Mouse (Mus musculus): Measurements from ENCODE around the gene Nomo1.

Nomo1 gene

GRCm38 (mm10) chr7:46033109-46033869 is at the start of gene Nomo1:
Gene Nomo1 (plus strand): TSS chr7:46033698.
- in situ Hi-C loops (cut with MboI; ENCODE audit: unreplicated experiment in 2 of 2) = no loop called here

GRCm38 (mm10) chr7:45986893-45987292 is 46.6 kb upstream of the Nomo1 start:
- in situ Hi-C loops (cut with MboI; ENCODE audit: unreplicated experiment in 2 of 2) = no loop called here

- in situ Hi-C loops (cut with MboI; ENCODE audit: unreplicated experiment in 2 of 2) = no loop called here
These were observed 45.2 kb upstream of the Nomo1 start for GRCm38 (mm10) chr7:45988344-45988743.

GRCm38 (mm10) chr7:45992470-45992869 is 41.0 kb upstream of the Nomo1 start:
- in situ Hi-C loops (cut with MboI; ENCODE audit: unreplicated experiment in 2 of 2) = loop anchor here in 1 of 2 experiments (5.0 kb wide), 1 partner anchor 35 kb away; no protein-coding TSS in a partner anchor

- in situ Hi-C loops (cut with MboI; ENCODE audit: unreplicated experiment in 2 of 2) = no loop called here
These were observed 32.9 kb upstream of the Nomo1 start for GRCm38 (mm10) chr7:46000577-46000976.

- in situ Hi-C loops (cut with MboI; ENCODE audit: unreplicated experiment in 2 of 2) = no loop called here
These were observed 30.8 kb upstream of the Nomo1 start for GRCm38 (mm10) chr7:46002748-46003147.

- in situ Hi-C loops (cut with MboI; ENCODE audit: unreplicated experiment in 2 of 2) = loop anchor here (5.0 kb wide), 2 partner anchors 137 to 272 kb away; partner anchors contain the start of gene Kdelr1 (in 1 of the 2)
These were observed 23.9 kb upstream of the Nomo1 start for GRCm38 (mm10) chr7:46009578-46009977.

- in situ Hi-C loops (cut with MboI; ENCODE audit: unreplicated experiment in 2 of 2) = loop anchor here (5.0 to 10.0 kb wide), 2 partner anchors 70 to 137 kb away; partner anchors contain the start of genes Grin2d (in 1 of the 2) and Kdelr1 (in 1 of the 2)
These were observed 21.4 kb upstream of the Nomo1 start for GRCm38 (mm10) chr7:46012121-46012520.

GRCm38 (mm10) chr7:46013266-46014010 is 20.1 kb upstream of the Nomo1 start:
- in situ Hi-C loops (cut with MboI; ENCODE audit: unreplicated experiment in 2 of 2) = loop anchor here (5.0 to 10.0 kb wide), 2 partner anchors 71 to 139 kb away; partner anchors contain the start of genes Grin2d (in 1 of the 2) and Kdelr1 (in 1 of the 2)

GRCm38 (mm10) chr7:46019594-46019993 is 13.9 kb upstream of the Nomo1 start:
- in situ Hi-C loops (cut with MboI; ENCODE audit: unreplicated experiment in 2 of 2) = loop anchor here in 1 of 2 experiments (10.0 kb wide), 1 partner anchor 145 kb away; the partner anchor contains the start of genes Grin2d and Kdelr1

- in situ Hi-C loops (cut with MboI; ENCODE audit: unreplicated experiment in 2 of 2) = no loop called here
These were observed 11.5 kb upstream of the Nomo1 start for GRCm38 (mm10) chr7:46021951-46022350.

- in situ Hi-C loops (cut with MboI; ENCODE audit: unreplicated experiment in 2 of 2) = no loop called here
These were observed 8.1 kb upstream of the Nomo1 start for GRCm38 (mm10) chr7:46025436-46025835.

GRCm38 (mm10) chr7:46028681-46029080 is 4.8 kb upstream of the Nomo1 start:
- in situ Hi-C loops (cut with MboI; ENCODE audit: unreplicated experiment in 2 of 2) = no loop called here

- in situ Hi-C loops (cut with MboI; ENCODE audit: unreplicated experiment in 2 of 2) = no loop called here
These were observed 4.0 kb upstream of the Nomo1 start for GRCm38 (mm10) chr7:46029299-46030144.

- in situ Hi-C loops (cut with MboI; ENCODE audit: unreplicated experiment in 2 of 2) = no loop called here
These were observed 3.4 kb upstream of the Nomo1 start, which contains the start of gene Abcc6 for GRCm38 (mm10) chr7:46030145-46030488. Gene Abcc6 (minus strand): TSS chr7:46030302.

GRCm38 (mm10) chr7:46031075-46031474 is 2.4 kb upstream of the Nomo1 start:
- in situ Hi-C loops (cut with MboI; ENCODE audit: unreplicated experiment in 2 of 2) = no loop called here

GRCm38 (mm10) chr7:46033870-46034337 is 406 bp downstream of the Nomo1 start:
- in situ Hi-C loops (cut with MboI; ENCODE audit: unreplicated experiment in 2 of 2) = no loop called here

- in situ Hi-C loops (cut with MboI; ENCODE audit: unreplicated experiment in 2 of 2) = no loop called here
These were observed 1.5 kb downstream of the Nomo1 start for GRCm38 (mm10) chr7:46034991-46035390.

GRCm38 (mm10) chr7:46035468-46035867 is 2.0 kb downstream of the Nomo1 start:
- in situ Hi-C loops (cut with MboI; ENCODE audit: unreplicated experiment in 2 of 2) = no loop called here

GRCm38 (mm10) chr7:46037433-46037832 is 3.9 kb downstream of the Nomo1 start:
- in situ Hi-C loops (cut with MboI; ENCODE audit: unreplicated experiment in 2 of 2) = no loop called here

Measured in v-Abl transformed pro-B cells (cell line).